Mouse (Mus musculus): ENCODE data around the gene Insl5.
A peak's percentile ranks its signal among the peaks of the same experiment; 100 is the strongest.

Gene Insl5

GRCm38 (mm10) chr4:102989391-102989790 lies 37.3 kb downstream of the Insl5 start:
- DNase-seq, result no peak

- no peak for DNase-seq
Observed at GRCm38 (mm10) chr4:102988526-102988925, 38.1 kb downstream of the Insl5 start.

- no peak for DNase-seq
Observed at GRCm38 (mm10) chr4:102987756-102988155, 38.9 kb downstream of the Insl5 start.

- DNase-seq, result no peak
Observed at GRCm38 (mm10) chr4:102987325-102987724, 39.3 kb downstream of the Insl5 start.

GRCm38 (mm10) chr4:102986917-102987316 lies 39.7 kb downstream of the Insl5 start:
- peak; percentile 16 for DNase-seq

- no peak for DNase-seq
Observed at GRCm38 (mm10) chr4:102986173-102986572, 40.5 kb downstream of the Insl5 start.

GRCm38 (mm10) chr4:102981709-102982108 lies 44.9 kb downstream of the Insl5 start:
- DNase-seq, result no peak

- DNase-seq, result no peak
Observed at GRCm38 (mm10) chr4:102979385-102979784, 47.3 kb downstream of the Insl5 start.

- no peak for DNase-seq
Observed at GRCm38 (mm10) chr4:102978440-102978839, 48.2 kb downstream of the Insl5 start, which contains the start of gene Tctex1d1. Tctex1d1 (plus strand) TSS chr4:102978606.

GRCm38 (mm10) chr4:102977778-102978321 lies 48.8 kb downstream of the Insl5 start:
- DNase-seq, result no peak

- DNase-seq, result no peak
Observed at GRCm38 (mm10) chr4:102976290-102977275, 50.1 kb downstream of the Insl5 start.

GRCm38 (mm10) chr4:102974172-102974571 lies 52.5 kb downstream of the Insl5 start:
- DNase-seq, result no peak

GRCm38 (mm10) chr4:102972071-102972470 lies 54.6 kb downstream of the Insl5 start:
- DNase-seq, result no peak

GRCm38 (mm10) chr4:102971159-102971558 lies 55.5 kb downstream of the Insl5 start:
- DNase-seq, result no peak

GRCm38 (mm10) chr4:102969599-102969998 lies 57.0 kb downstream of the Insl5 start:
- no peak for DNase-seq
